Mouse (Mus musculus) embryonic facial prominence, embryonic 15.5 days (tissue): ENCODE measurements at regions not wholly inside any gene's neighbourhood (a gene's known extent, or its start where the extent isn't known, plus 50 kb on each side); places are given as distances from the start of the nearest gene placed in this dataset.

Experiments
- ATAC-seq: fragments of 200-750 bp; cut with Nextera tagmentation; 2 replicates; pipeline ENCODE4 v1.8.0; 2017; ENCODE audit warnings: low read depth, moderate TSS enrichment; ENCODE audit not compliant: insufficient number of reproducible peaks, low FRiP score, low TSS enrichment
- H3K27ac ChIP-seq: fragments of 300-500 bp; sonication (generic); replicated peaks from 2 replicates; pipeline ENCODE4 v1.5.1; 2015; ENCODE audit warnings: mild to moderate bottlenecking, inconsistent platforms
- H3K27me3 ChIP-seq: fragments of 300-500 bp; sonication (generic); 2 replicates; pipeline ENCODE4 v1.6.1; 2015; ENCODE audit warnings: inconsistent platforms
- H3K36me3 ChIP-seq: fragments of 300-500 bp; sonication (generic); 2 replicates; pipeline ENCODE4 v1.6.1; 2015; ENCODE audit warnings: mild to moderate bottlenecking, inconsistent platforms
- H3K4me1 ChIP-seq: fragments of 300-500 bp; sonication (generic); 2 replicates; pipeline ENCODE4 v1.6.1; 2015; ENCODE audit warnings: inconsistent platforms
- H3K4me2 ChIP-seq: fragments of 300-500 bp; sonication (generic); replicated peaks from 2 replicates; pipeline ENCODE4 v1.6.1; 2015; ENCODE audit warnings: mild to moderate bottlenecking, inconsistent platforms
- H3K4me3 ChIP-seq: fragments of 300-500 bp; sonication (generic); replicated peaks from 2 replicates; pipeline ENCODE4 v1.5.1; 2015; ENCODE audit warnings: mild to moderate bottlenecking, inconsistent platforms
- H3K9ac ChIP-seq: fragments of 300-500 bp; sonication (generic); 2 replicates; pipeline ENCODE4 v1.6.1; 2015; ENCODE audit warnings: inconsistent platforms
- H3K9me3 ChIP-seq: fragments of 300-500 bp; sonication (generic); replicated peaks from 2 replicates; pipeline ENCODE4 v1.6.1; 2016; ENCODE audit warnings: inconsistent platforms
- WGBS: fragments of 180-500 bp; shearing (Covaris S2); methylation state at CpG from one replicate; pipeline ENCODE4 v1.1.7; 2015; 5-methylcytosine and 5-hydroxymethylcytosine counted together

GRCm38 (mm10) chr4:137216908-137217497 lies 60.3 kb upstream of the Wnt4 start:
- no peak overlapping the region for H3K27ac ChIP-seq
- H3K9me3 ChIP-seq, result 0 out of 2 replicates have a peak, but pooled peaks cover 4% of the 10 kb centered on the region
- H3K4me1 ChIP-seq, result peaks cover 11% of the 10 kb centered on the region
- no peak overlapping the region for H3K4me3 ChIP-seq
- no peak overlapping the region for H3K9ac ChIP-seq
- H3K27me3 ChIP-seq, result no peaks in the 10 kb centered on the region
- H3K4me2 ChIP-seq, result no peak overlapping the region
- H3K36me3 ChIP-seq, result no peaks in the 10 kb centered on the region
- ATAC-seq, result no peak
- 72% methylated on average over 9 of the region's 9 CpGs for WGBS

GRCm38 (mm10) chr4:137214573-137214972 lies 62.7 kb upstream of the Wnt4 start:
- ATAC-seq, result no peak
- H3K27me3 ChIP-seq, result no peaks in the 10 kb centered on the region
- H3K9ac ChIP-seq, result no peak overlapping the region
- H3K36me3 ChIP-seq, result no peaks in the 10 kb centered on the region
- peaks cover 20% of the 10 kb centered on the region for H3K4me1 ChIP-seq
- H3K27ac ChIP-seq, result no peak overlapping the region
- H3K4me3 ChIP-seq, result no peak overlapping the region
- no peaks in the 10 kb centered on the region for H3K9me3 ChIP-seq
- WGBS, result 69% methylated on average over 8 of the region's 8 CpGs
- no peak overlapping the region for H3K4me2 ChIP-seq

GRCm38 (mm10) chr4:137212846-137213245 lies 64.4 kb upstream of the Wnt4 start:
- 43% methylated on average over 9 of the region's 9 CpGs for WGBS
- ATAC-seq, result no peak
- Histone ChIP-seq H3K27me3 (no peaks in the 10 kb centered on the region), H3K4me2 (no peak overlapping the region), H3K4me3 (no peak overlapping the region), H3K27ac (no peak overlapping the region), H3K9ac (no peak overlapping the region), H3K9me3 (no peaks in the 10 kb centered on the region), H3K36me3 (no peaks in the 10 kb centered on the region), H3K4me1 (peaks cover 23% of the 10 kb centered on the region)

- WGBS, result 46% methylated on average over 14 of the region's 14 CpGs
- Histone ChIP-seq H3K9ac (no peak overlapping the region), H3K4me2 (no peak overlapping the region), H3K36me3 (no peaks in the 10 kb centered on the region), H3K4me1 (peaks cover 30% of the 10 kb centered on the region), H3K4me3 (no peak overlapping the region), H3K27me3 (no peaks in the 10 kb centered on the region), H3K27ac (no peak overlapping the region), H3K9me3 (no peaks in the 10 kb centered on the region)
- ATAC-seq, result no peak; the same call in 1 of the 2 replicates
Observed at GRCm38 (mm10) chr4:137212106-137212505, 65.2 kb upstream of the Wnt4 start.

- Histone ChIP-seq H3K36me3 (no peaks in the 10 kb centered on the region), H3K9me3 (no peaks in the 10 kb centered on the region), H3K4me1 (peaks cover 32% of the 10 kb centered on the region), H3K27me3 (no peaks in the 10 kb centered on the region), H3K4me2 (no peak overlapping the region), H3K9ac (no peak overlapping the region), H3K27ac (no peak overlapping the region), H3K4me3 (no peak overlapping the region)
- ATAC-seq, result no peak
- 62% methylated on average over 4 of the region's 4 CpGs for WGBS
Observed at GRCm38 (mm10) chr4:137211288-137211687, 66.0 kb upstream of the Wnt4 start.

- ATAC-seq, result no peak
Observed at GRCm38 (mm10) chr4:137210525-137210924, 66.8 kb upstream of the Wnt4 start.

GRCm38 (mm10) chr4:137200968-137201367 lies 76.3 kb upstream of the Wnt4 start:
- Histone ChIP-seq H3K36me3 (no peaks in the 10 kb centered on the region), H3K4me1 (peaks cover 20% of the 10 kb centered on the region), H3K4me2 (no peak overlapping the region), H3K27ac (peak overlapping the region; percentile 44; the same call in 1 of the 2 replicates), H3K4me3 (no peak overlapping the region), H3K27me3 (no peaks in the 10 kb centered on the region), H3K9ac (no peak overlapping the region), H3K9me3 (no peaks in the 10 kb centered on the region)
- ATAC-seq, result peak; percentile 49; the same call in 1 of the 2 replicates
- 64% methylated on average over 7 of the region's 7 CpGs for WGBS

More at GRCm38 (mm10) chr4:137210525-137210924, 66.8 kb upstream of the Wnt4 start:
- Histone ChIP-seq H3K9ac (no peak overlapping the region), H3K4me1 (peaks cover 32% of the 10 kb centered on the region), H3K4me3 (no peak overlapping the region), H3K27me3 (no peaks in the 10 kb centered on the region), H3K9me3 (no peaks in the 10 kb centered on the region), H3K4me2 (no peak overlapping the region), H3K36me3 (no peaks in the 10 kb centered on the region), H3K27ac (no peak overlapping the region)
- WGBS, result 65% methylated on average over 4 of the region's 4 CpGs

GRCm38 (mm10) chr4:137200426-137200825 lies 76.9 kb upstream of the Wnt4 start:
- peak overlapping the region; percentile 44; the same call in 1 of the 2 replicates for H3K27ac ChIP-seq
- no peaks in the 10 kb centered on the region for H3K36me3 ChIP-seq
- H3K4me3 ChIP-seq, result no peak overlapping the region
- no peaks in the 10 kb centered on the region for H3K27me3 ChIP-seq
- H3K9me3 ChIP-seq, result no peaks in the 10 kb centered on the region
- H3K4me1 ChIP-seq, result peaks cover 20% of the 10 kb centered on the region
- WGBS, result 23% methylated on average over 9 of the region's 9 CpGs
- no peak overlapping the region for H3K9ac ChIP-seq
- no peak overlapping the region for H3K4me2 ChIP-seq
- ATAC-seq, result no peak

- H3K9ac ChIP-seq, result no peak overlapping the region
- H3K9me3 ChIP-seq, result no peaks in the 10 kb centered on the region
- 32% methylated on average over 5 of the region's 5 CpGs for WGBS
- ATAC-seq, result no peak
- H3K4me1 ChIP-seq, result peaks cover 20% of the 10 kb centered on the region
- no peak overlapping the region for H3K27ac ChIP-seq
- H3K36me3 ChIP-seq, result no peaks in the 10 kb centered on the region
- H3K27me3 ChIP-seq, result no peaks in the 10 kb centered on the region
- H3K4me2 ChIP-seq, result no peak overlapping the region
- no peak overlapping the region for H3K4me3 ChIP-seq
Observed at GRCm38 (mm10) chr4:137196491-137196974, 80.8 kb upstream of the Wnt4 start.

- H3K9ac ChIP-seq, result no peak overlapping the region
- no peak for ATAC-seq
- H3K4me2 ChIP-seq, result no peak overlapping the region
- no peak overlapping the region for H3K27ac ChIP-seq
- no peaks in the 10 kb centered on the region for H3K9me3 ChIP-seq
- no peak overlapping the region for H3K4me3 ChIP-seq
- 75% methylated on average over 11 of the region's 11 CpGs for WGBS
- no peaks in the 10 kb centered on the region for H3K36me3 ChIP-seq
- H3K4me1 ChIP-seq, result peaks cover 10% of the 10 kb centered on the region; the same call in 1 of the 2 replicates
- H3K27me3 ChIP-seq, result no peaks in the 10 kb centered on the region
Observed at GRCm38 (mm10) chr4:137194106-137194505, 83.2 kb upstream of the Wnt4 start.

GRCm38 (mm10) chr4:137190625-137191024 lies 86.7 kb upstream of the Wnt4 start:
- Histone ChIP-seq H3K9ac (no peak overlapping the region), H3K27ac (no peak overlapping the region), H3K4me3 (no peak overlapping the region), H3K9me3 (no peaks in the 10 kb centered on the region), H3K27me3 (no peaks in the 10 kb centered on the region), H3K36me3 (no peaks in the 10 kb centered on the region), H3K4me1 (0 out of 2 replicates have a peak, but pooled peaks cover 9% of the 10 kb centered on the region), H3K4me2 (no peak overlapping the region)
- WGBS, result 75% methylated on average over 10 of the region's 10 CpGs
- ATAC-seq, result no peak

- Histone ChIP-seq H3K27me3 (no peaks in the 10 kb centered on the region), H3K27ac (no peak overlapping the region), H3K4me1 (0 out of 2 replicates have a peak, but pooled peaks cover 9% of the 10 kb centered on the region), H3K36me3 (no peaks in the 10 kb centered on the region), H3K4me3 (no peak overlapping the region), H3K9ac (no peak overlapping the region), H3K9me3 (no peaks in the 10 kb centered on the region), H3K4me2 (no peak overlapping the region)
- no peak for ATAC-seq
- 84% methylated on average over 4 of the region's 4 CpGs for WGBS
Observed at GRCm38 (mm10) chr4:137189801-137190200, 87.5 kb upstream of the Wnt4 start.
